Mouse (Mus musculus) urinary bladder, adult 2 months (tissue): ENCODE results near the gene Cd248. TPM values are rescaled to one million over a fixed set of nuclear protein-coding genes. Genes with fewer than 3 reads are reported as not detected.
"Not testable (repeated sequence)": the region's sequence is repeated elsewhere in the genome, so short reads cannot be mapped to it uniquely, and the experiment has no call there.

Source experiments
- DNase-seq: peaks from one replicate; pipeline ENCODE4 v3.0.0; 2022; ENCODE audit warnings: low spot score
- polyA plus RNA-seq: library from polyadenylated mRNA; depleted of rRNA; stranded (reverse); fragments of >200 nt; gene quantifications from 2 replicates; pipeline ENCODE4 v1.2.3, GENCODE M21; 2012

Gene Cd248
- polyA plus RNA-seq, 1 experiment, result 77.2 TPM

- no peak for DNase-seq
Measured at GRCm38 (mm10) chr19:5073518-5073917, 5.6 kb downstream of the Cd248 start.

- DNase-seq, result no peak
Measured at GRCm38 (mm10) chr19:5079279-5079678, 11.4 kb downstream of the Cd248 start.

DNA sequence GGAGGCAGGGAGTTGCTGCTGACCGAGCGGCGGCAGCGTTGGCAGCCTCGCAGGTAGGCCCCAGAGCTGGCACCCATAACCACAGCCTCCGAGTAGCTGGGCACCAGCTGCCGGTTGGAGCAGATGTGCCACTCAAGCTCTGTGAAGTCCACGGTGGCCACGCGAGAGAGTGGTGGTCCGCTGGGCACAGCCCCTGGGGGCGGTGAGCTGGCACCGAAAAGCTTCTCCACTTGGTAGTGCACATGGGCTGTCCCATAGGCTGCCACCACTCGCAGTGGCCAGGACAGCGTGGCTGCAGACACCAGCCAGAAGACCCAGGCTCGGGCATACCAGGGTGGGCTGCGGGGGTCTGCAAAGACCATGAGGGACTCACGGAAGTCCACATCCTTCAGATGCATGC is 14.1 kb downstream of the Cd248 start:
- DNase-seq, result no peak

DNA sequence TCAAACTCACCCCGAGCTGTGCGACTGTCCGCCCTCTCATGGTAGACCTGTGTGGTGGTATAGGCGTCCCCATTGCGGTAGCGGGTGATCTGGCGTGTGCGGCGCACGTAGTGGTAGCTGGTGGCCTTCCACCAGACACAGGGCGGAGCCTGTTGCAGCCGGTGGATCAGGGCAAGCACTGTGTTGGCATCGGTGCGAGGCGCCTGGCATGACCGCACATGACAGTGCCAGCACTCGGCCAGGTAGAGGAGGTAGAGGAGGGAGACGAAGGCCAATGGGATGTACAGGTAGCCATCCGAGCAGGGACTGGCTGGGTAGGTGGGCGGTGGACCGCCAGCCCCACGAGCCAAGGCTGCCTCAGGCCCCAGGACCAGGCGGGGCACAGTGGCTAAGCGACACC is 14.7 kb downstream of the Cd248 start:
- DNase-seq, result no peak

DNA sequence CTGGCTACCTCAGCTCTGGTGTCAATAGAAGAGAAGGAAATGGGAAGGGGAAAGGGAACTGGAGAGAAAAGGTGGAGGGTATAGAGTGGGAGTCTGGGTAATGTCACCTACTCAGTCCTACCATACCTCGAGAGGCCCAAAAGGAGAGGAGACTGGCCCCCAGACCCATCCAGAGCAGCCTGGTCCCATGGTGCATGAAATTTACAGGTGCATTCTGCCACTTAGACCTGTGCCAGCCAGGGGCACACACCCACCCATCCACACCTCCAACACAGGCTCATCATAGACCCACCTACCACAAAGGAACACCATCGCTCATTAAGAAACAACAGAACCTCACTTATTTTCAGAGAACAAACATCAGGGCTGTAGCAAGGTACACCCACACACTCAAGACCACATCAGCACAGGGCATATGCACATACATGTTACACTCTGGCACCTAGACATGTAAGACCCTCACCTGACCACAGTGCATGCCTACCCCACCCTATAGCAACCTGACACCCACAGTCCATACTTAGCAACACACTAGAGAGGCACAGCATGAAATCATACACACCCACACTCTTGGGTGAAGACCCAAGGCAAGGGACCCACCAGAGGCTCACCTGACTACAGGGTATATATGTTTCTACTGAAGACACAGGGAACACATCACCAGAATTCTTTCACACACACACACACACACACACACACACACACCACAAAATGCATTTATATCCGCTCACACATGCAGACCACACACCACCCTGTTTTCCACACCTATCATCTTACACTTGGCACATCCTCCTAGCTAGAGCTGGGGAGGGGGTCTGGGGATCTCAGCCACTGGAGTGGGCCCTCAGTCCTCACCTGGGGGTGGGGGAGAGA is 16.3 kb downstream of the Cd248 start:
- no peak for DNase-seq

DNA sequence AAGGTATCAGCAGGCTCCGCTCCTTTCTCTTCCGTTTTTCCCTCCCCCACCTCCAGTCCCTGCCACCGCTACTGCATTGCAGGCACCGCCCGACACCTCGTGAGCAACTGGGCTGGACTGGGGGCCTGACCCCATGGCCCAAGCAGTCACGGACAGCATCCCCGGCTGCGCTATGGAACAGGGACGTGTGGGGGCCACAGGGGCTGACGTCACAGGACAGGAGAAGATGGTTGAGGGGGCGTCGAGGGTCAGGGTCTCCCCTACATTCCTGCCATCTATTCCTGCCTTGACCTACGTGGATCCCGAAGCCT is 16.9 kb downstream of the Cd248 start:
- no peak for DNase-seq

- no peak for DNase-seq
Measured at GRCm38 (mm10) chr19:5085145-5085863, 17.4 kb downstream of the Cd248 start, which contains the start of gene Tmem151a. TSS of gene Tmem151a (minus strand) at chr19:5085531.

GRCm38 (mm10) chr19:5086533-5086932 is 18.7 kb downstream of the Cd248 start:
- not testable (repeated sequence) for DNase-seq

GRCm38 (mm10) chr19:5087884-5088728 is 20.2 kb downstream of the Cd248 start, which contains the start of gene Yif1a:
TSS of gene Yif1a (plus strand) at chr19:5088538.
- peak; percentile 84 for DNase-seq

- DNase-seq, result no peak
Measured at GRCm38 (mm10) chr19:5089324-5089723, 21.4 kb downstream of the Cd248 start.

GRCm38 (mm10) chr19:5092083-5092482 is 24.2 kb downstream of the Cd248 start:
- no peak for DNase-seq

DNA sequence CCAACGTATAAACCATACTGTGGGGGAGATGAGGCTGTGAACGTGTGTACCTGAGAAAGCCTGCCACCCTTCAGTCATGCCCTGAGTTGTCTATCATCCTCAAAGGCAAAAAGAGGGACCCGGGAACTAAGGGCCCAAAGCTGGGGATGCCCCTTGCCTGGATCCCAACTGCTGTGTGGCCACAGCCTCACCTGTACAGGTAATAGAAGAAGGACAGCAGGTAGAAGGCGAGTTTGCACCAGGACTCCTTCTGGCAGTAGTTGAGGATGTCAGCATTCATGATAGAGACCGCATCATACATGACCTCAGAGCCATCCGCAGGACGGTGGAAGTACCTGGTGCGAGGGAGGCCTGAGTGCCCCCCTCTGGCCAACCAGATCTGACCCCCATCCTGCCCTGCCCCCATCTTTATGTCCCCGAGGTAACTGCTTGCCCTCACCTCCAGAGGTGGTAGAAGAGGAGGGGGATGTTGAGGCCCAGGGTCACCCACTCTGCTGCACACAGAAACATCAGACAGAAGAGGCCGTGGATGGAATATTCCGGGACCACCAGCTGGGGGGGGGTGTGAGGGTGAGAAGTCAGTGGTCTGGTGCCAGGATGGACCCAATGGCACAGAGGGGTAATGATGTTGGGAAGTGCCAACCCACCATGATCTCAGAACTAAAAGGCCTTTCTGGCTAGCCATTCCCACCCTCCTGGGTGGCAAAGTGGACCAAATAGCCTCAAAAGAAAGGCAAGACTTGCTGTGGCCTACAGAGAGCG is 25.8 kb downstream of the Cd248 start:
- DNase-seq, result no peak

DNA sequence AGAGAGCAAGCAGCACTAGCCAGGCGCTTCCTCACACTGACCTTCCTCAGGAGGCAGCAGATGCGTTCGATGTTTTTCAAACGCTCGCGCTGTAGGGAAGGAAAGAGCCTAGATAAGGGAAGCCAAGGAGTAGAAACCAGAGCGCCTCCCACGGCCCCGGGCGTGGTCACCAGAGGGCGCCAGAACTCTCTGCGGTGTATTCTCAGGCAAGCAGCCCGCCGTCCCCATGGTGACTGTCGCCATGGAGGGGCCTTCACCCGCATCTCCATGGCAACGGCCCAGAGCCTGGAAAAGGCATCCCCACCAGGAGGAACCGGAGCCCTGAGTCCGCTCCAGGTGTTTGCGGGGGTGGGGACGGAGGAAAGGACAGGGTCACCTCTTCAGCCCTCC is 26.4 kb downstream of the Cd248 start:
- peak; percentile 81 for DNase-seq

DNA sequence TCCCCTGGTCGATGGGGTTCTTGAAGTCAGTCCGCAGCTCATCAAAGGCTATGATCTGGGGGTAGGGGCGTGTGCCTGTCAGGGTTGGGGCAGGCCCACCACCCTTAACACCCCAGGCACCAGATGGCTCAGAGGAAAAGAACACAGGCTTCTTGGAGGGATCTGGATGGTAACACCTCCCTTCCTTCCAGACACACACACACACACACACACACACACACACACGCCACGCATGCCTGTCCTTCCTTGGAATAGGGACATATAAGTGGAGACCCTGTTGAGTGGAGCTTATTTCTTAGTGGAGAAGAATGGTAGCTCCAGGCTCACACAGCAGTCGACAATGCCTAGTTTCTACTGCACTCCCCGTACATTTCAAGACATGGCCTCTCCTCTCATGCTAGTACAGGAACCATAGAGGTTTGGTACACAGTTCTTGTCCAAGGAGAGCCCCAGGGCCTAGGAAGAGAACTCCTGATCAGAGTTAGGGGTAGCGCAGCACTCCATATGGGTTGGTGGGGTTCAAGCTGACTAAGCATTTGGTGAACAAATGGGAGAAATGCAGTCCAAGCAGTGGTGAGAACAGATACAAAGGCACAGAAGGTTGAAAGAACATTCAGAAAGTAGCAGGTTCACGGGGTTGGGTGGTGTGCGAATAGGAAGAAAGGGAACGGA is 27.0 kb downstream of the Cd248 start:
- no peak for DNase-seq

GRCm38 (mm10) chr19:5095887-5096474 is 28.1 kb downstream of the Cd248 start:
- DNase-seq, result no peak

GRCm38 (mm10) chr19:5097521-5098362 is 29.9 kb downstream of the Cd248 start:
- DNase-seq, result no peak

DNA sequence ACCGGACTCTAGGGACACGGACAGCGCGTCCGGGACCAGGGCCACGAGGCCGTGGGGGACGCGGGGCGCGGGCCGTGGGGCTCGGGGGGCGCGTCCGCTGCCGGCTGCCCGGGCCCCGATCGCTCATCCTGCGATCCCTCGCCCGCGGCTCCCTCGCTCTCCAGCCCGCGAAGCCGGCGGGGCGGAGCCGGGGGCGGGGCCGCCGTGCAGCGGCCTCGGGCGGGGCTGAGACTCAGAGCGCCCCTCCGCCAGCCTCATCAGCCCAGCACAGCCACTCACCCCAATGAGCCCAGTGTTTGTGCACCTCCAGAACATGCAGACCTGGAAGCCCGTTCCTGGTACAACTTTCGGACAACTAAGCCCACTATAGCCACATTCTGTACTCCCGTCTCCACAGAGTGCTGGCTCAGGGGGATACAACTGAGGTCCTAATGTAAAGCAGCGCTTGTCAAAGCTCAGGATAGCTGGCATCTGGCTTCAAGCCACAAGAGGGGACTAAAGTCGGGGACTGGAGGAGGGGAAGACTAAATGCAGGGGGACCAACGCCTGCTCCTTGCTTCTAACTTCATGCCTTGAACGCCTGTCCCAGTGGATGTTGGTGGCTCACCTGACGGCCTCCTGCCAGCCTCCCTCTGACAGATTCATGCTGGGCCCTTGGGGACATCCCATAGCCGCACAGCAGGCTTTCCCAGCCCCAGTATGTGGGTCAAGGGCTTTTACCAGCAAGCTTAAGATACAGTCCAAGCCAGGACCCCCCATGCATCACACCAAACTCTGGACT is 30.7 kb downstream of the Cd248 start, which contains the start of gene Cnih2:
TSS of gene Cnih2 (minus strand) at position 159 of the 781 bp plus-strand sequence.
- DNase-seq, result no peak

DNA sequence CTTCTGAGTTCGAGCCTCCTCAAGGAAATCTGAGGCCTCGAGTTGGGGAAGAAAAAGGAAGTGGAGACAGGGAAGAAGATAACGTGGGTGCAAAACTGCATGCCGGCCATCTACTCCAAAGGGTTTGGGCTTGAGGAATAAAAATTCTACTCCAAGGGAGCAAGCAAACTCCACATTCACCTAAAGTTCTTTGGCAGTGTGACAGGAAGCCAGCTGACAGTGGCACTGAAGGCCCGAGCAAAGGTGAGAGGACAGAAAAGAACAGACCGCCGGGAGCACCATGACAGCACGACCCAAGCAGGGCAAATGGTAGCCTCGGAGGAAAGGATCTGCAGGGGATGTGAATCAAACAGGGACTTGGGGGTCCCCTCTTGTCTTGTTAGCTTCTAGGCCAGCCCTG is 38.2 kb downstream of the Cd248 start:
- no peak for DNase-seq
